Mouse (Mus musculus) kidney, postnatal 36 days (tissue): Measurements from ENCODE around the gene C530008M17Rik.
A peak's percentile ranks its signal among the peaks of the same experiment; 100 is the strongest.

ENCODE experiments used
- DNase-seq, 2 experiments: peaks; one replicate each; pipeline ENCODE4 v3.0.0; 2021 to 2022; ENCODE audit warnings: mixed read lengths in 2 of 2

The C530008M17Rik gene

GRCm38 (mm10) chr5:76779094-76779615, 122.8 kb downstream of the C530008M17Rik start:
- DNase-seq: no peak

- no peak for DNase-seq
Measured at GRCm38 (mm10) chr5:76781943-76782342, 125.6 kb downstream of the C530008M17Rik start.

- DNase-seq: no peak
Measured at GRCm38 (mm10) chr5:76782414-76783103, 126.2 kb downstream of the C530008M17Rik start.

DNA sequence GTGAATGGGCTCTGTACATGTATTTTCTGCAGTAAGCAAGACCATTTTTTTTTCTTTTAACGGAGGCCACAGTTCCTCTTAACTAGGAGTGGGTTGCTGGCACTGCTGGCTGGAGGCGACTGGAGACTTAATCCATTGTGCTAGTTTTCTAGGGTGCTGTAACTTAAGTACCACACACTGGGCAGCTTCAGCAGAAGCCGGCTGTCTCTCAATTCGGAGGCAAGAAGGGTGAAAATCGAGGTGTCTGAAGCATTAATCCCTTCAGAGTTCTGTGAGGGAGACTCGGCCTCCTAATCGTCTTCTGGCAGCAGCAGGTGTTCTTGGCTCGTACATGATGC, 126.8 kb downstream of the C530008M17Rik start:
- no peak for DNase-seq

DNA sequence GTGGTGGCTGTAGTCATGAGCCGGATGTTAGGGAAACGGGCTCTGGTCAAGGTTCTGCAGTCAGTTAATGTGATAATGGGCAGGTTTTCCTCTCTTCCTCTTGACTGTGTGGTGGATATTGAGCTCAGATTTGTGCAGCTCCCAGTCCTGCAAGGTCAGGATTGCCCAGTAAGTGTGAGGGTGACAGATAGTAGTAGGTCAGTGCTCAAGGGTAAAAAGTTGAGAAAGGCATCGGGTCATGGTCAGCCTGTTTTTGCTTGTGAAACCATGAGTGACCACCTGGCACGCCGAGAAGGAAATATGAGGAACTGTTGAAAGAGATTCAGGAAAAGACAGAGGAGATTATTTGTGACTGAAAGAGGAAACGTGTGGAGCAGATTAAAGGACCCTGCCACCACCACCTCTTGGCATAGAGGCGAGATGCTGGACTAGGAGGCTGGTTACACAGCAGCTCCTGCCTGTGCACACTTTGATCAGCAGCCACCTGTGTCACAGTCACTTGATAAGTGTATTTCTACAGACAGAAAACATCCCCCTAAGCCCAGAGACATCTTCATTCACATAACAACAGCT, 127.9 kb downstream of the C530008M17Rik start:
- DNase-seq: no peak

DNA sequence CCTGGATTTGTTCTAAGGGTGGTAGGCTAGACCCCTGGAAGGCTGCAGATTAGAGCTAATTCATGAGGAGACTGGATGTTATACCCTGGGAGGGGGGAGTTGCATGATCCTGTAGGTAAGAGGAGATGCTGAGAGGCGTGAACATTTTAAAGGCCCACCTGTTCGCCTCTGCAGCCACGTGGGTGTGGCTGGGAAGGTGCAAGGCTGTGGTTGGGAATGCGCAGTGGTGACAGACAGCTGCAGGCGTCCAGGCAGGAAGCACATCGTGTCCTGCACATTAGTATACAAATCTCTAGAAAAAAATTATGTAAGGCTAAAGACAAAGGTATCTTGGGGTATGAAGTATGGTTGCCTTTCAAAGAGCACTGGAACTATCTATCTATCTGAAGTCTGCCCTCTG, 128.7 kb downstream of the C530008M17Rik start:
- no peak for DNase-seq

DNA sequence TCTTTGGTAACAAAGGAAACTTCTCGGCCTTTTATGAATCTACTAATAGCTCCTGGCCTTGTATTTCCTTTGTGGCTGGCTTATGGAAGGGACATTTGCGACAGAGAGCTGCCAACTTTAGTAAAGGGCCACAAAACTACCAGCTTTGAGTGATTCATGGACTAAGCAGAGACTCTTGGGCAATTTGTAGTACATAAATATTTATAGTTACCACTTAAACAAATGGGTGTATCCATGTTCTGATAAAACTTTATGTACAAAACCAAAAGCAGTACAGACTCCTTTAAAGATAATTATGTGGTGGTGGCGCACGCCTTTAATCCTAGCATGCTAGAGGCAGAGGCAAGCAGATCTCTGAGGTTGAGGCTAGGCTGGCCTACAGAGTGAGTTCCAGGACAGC, 133.6 kb downstream of the C530008M17Rik start:
- no peak for DNase-seq

- DNase-seq: no peak
Measured at GRCm38 (mm10) chr5:76791280-76791679, 135.0 kb downstream of the C530008M17Rik start.

DNA sequence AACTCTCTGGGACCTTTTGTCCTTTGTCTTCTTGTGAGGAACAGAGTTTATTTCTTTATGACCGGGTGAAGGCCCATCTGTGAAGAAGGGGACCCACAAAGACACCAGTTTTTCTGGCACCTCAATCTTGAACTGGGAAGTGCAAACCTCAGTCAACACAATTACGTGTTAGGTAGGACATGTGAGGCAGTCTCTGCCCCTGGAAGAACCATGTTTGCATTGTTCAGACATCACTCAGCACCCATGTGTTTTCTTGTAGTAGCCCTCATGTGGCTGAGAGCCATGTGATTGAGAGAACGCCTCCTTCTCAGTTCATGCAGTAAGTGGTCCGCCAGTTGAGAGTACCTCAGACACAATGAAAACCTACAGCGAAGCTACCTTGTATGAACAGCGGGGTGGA, 136.4 kb downstream of the C530008M17Rik start:
- no peak for DNase-seq

GRCm38 (mm10) chr5:76798043-76798442, 141.7 kb downstream of the C530008M17Rik start:
- DNase-seq: no peak

DNA sequence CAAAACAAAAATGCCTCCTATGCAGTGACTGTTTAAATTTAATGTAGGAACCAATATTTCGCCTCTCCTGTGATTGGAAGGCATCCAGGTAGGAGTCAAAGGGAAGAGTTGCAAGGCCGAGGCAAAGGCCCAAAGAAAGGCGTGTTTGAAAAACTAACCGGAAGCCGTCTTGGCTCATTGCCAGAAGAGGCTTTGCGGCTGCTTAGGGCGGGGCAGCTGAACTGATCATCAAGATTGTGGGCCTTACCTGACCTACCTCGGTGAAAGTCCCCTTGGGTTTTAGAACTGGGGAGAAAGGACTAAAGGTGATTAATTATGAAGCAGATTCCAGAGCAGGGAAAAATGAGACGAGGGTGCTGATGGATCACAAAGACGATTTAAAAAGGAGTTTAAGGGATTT, 143.2 kb downstream of the C530008M17Rik start:
- peak in 1 of 2 experiments; percentile 50 for DNase-seq

DNA sequence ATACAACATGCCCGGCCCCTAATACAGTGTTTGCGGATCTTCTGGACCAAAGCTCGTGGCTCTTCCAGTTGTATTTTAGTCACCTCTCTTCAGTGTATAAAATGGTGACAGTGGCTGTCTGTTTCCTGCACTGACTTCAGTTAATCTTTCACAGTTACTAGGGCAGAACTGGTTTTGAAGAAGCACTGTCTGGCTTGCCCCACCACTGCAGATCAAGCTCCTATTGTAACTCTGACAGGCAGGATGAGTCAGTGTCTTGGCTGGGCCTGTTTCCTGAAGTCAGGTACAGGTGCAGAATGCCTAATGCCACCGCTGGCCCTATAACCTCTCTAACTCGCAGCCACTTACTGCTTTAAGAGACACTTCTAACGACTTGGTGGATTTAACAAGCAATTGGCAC, 152.7 kb downstream of the C530008M17Rik start:
- DNase-seq: no peak

DNA sequence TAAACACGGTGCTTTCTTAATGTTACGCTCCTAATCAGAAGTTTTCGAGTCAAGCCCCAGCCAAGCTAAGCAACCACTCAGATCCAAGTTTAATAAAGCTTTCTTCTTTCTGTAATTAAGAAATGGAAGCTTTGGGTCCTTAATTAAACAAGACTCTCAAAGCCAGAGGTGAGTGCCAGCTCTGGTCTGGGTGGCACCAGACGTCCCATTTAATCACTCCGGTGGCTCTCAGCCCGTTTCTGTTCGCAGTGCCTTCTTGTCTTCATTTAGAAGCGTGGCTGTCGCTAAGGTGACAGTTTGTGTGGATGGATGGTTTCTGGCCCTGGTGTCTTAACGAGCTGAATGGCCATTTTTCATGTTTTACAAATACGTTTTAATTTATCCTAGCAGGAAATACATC, 158.7 kb downstream of the C530008M17Rik start:
- DNase-seq: no peak

DNA sequence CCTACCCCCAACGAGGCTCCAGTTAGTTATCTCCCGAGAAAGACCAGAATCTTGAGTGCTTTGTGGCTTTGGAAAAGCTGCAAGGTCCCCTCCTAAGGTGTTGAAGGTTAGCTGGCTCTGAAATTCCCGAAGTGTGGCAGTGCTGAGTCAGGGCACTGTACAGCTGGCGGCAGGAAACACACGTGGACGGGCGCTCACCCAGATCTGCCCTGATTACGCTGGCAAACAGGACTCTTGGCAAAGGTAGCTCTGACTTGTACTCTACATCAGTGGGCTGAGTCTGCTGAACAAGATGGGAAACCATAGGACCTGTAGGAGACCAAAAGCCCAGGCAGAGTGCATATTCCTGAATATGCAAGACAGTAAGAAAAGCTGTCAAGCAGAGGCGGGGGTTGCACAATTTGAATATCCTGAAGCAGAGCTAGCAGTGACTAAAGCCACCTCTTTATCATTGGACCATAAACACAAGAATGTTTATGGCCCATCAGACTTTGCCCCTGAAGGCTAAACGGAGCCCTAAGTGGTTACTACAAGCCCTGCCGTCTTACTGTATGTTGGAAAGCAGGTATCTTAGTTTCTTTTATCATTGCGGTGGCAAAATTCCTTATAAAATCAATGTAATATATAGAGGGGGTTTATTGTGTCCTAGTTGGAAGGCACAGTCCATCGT, 159.6 kb downstream of the C530008M17Rik start:
- DNase-seq: peak; percentile 78 to 83

DNA sequence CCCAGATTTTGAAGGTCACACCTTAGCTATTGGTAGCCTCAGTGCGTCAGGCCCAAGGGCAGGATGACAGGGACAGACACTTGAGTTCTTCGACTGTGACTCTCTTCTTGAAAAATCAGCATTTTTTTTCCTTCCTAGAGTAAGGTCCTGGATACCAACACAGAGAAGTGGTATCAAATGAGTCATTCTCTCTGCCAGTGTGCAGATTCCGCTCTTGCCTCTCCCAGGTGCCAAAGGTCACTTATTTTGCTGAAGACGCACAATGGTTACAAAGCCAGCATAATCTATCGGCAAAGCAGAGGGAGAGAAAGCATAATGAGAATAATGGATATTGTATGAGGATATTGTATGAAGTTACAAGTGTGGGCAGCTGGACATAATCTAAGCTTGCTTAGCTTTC, 160.4 kb downstream of the C530008M17Rik start:
- DNase-seq: peak; percentile 19 to 43

- no peak for DNase-seq
Measured at GRCm38 (mm10) chr5:76817678-76818077, 161.4 kb downstream of the C530008M17Rik start.

DNA sequence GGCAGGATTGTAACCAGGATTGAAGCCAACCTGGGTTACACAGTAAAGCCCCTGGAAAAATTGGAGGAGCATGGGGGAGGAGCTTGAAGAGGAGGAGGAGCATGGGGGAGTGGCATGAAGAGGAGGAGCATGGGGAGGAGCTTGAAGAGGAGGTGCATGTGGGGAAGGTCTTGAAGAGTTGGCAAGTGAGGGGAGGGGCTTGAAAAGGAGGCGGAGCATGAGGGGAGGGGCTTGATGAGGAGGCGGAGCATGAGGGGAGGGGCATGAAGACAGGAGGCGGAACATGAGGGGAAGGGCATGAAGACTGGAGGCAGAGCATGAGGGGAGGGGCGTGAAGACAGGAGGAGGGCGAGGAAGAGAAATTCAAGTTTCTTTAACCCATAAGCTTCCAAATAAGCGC, 162.5 kb downstream of the C530008M17Rik start:
- DNase-seq: no peak

GRCm38 (mm10) chr5:76822097-76822496, 165.8 kb downstream of the C530008M17Rik start:
- peak; percentile 74 to 76 for DNase-seq

- no peak for DNase-seq
Measured at GRCm38 (mm10) chr5:76828527-76829240, 172.4 kb downstream of the C530008M17Rik start.

DNA sequence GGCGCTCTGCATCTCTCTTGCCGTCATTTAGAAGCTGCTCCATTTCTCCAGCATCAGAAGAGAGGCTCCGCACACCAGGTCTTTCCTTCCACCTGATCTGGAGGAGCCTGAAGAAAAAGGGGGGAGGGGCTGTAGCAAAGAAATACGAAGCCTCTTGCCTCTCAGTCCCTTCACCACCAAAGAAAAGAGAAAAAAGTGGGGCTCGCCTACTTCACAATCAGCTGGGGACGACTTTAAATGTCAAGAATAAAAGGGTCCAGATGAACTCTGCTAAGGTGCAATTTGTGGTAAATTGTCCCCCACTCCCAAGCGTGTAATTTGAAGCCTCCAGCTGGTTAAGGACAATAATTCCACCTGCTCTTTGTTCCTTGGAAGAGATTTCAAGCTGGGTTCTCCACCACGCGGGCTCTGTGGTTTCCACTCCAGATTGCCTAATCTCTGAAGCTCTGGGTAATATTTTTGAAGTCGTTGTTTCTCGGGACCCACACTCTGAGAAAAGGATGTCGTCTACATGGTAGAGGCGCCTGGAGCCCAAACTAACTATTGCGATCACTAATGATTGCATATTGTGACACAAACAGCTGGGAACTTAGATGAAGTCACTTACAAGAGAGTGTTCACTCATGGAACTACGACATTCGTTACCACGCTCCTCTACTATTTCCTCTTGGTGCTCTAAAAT, 176.4 kb downstream of the C530008M17Rik start:
- DNase-seq: no peak

DNA sequence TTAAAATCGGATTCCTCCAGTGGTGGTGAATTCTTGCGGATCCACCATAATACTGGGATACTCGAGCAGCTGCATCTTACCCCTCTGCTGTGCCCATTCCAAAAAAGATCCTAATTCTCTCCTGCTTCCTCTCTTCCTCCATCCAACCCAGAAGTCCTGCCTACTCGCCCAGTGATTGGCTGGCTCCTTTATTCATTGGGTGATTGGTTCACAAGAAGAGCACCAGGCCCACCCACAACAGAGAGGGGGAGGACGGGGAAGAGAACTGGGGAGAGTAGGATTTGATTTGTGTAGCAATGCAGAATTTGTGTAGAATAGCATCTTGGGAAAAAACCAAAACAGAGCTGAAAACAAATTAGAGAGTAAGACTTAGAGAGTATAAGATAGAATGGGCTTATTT, 180.7 kb downstream of the C530008M17Rik start:
- DNase-seq: no peak

DNA sequence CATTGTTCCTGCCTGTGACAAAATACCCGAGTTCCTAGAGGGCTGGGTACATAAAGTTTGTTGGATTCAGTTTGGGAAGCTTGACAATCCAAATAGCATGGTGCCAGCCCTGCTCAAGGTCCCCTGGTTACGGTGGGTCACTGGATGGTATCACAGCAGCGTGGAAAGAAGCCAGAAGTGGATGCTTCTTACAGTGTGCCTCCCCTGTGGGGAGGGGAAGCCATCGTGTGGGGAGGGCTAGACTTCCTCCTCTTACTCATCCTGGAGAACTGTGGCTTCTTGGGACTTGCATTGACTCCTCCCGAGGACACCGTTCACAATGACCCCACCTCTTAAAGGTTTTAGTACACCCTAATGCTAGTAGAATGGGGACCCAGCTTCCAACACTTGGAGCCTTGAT, 183.5 kb downstream of the C530008M17Rik start:
- DNase-seq: no peak

DNA sequence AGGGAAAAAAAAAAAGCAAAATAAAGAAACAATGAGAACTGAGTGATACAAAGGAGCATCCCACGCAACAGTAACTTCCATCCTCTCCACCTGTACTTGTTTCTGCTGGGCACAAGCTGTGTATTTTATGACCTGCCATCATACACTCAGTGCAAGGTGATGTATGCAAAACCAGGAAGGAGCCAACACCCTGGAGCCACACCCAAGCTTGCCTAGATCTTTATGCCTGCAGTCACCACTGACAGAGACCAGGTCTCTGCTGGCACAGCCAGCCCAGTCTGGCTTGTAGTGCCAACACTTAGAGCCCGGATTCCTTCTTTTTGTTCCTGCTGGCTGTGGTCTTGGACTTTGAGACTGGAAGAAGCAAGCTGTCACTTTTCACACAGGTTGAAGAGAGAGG, 185.5 kb downstream of the C530008M17Rik start:
- peak in 1 of 2 experiments; percentile 12 for DNase-seq
